Mouse (Mus musculus) spleen, adult 2 months (tissue): ENCODE measurements around the gene Vnn1.

ENCODE experiments used
- CTCF ChIP-seq: fragments of 200-500 bp; IDR thresholded peaks from 2 replicates; pipeline ENCODE4 v1.5.1; 2011; ENCODE audit warnings: mild to moderate bottlenecking, inconsistent platforms; ENCODE audit not compliant: insufficient read depth, insufficient read length, insufficient replicate concordance; ENCODE audit errors: extremely low read depth
- POLR2A ChIP-seq: fragments of 200-500 bp; IDR thresholded peaks from 2 replicates; pipeline ENCODE4 v1.6.1; 2011; ENCODE audit warnings: low read depth, low read length, inconsistent platforms

DNA sequence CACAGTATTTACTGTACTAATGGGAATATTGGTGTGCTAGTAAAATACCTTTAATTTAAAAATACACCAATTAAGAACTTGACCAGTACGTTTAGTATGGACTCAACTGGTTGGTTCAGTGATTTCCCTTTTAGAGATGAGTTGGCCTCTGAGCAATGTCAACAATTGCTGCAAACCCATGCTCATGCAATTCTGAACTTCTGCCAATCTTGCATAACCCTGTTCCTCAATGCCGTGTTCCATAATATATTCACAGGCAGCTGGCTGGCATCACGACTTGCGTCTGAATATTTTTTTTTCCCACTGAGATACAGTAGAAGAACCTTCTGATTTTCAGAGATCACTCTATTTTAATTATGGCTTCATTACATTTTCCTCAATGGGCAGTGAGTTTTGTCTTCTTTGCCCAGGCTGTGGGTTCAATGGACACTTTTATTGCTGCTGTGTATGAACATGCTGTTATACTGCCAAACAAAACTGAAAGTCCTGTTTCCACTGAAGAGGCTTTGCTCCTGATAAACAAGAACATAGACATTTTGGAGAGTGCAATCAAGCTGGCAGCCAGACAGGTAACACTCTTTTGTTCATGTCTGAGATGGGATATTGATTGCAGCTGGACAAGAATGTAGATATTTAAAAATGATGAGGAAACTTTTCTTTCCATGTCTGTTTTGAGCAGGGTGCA is 43.1 kb upstream of the Vnn1 start, which contains the start of gene Vnn3:
- TF ChIP-seq CTCF (no peak), POLR2A (no peak)
